Mouse (Mus musculus) CH12.LX (cell line): ENCODE results near the gene Zfp629. TPM values are rescaled to one million over a fixed set of nuclear protein-coding genes. Genes with fewer than 3 reads are reported as not detected.

Experiments
- DNase-seq: peaks from one replicate; pipeline ENCODE4 v3.0.0-alpha.2; 2013; ENCODE audit errors: extremely low read depth
- H3K27ac ChIP-seq: 2 replicates; pipeline ENCODE4 v1.5.1; 2012; ENCODE audit warnings: low read depth, mild to moderate bottlenecking, control low read depth, moderate library complexity; ENCODE audit not compliant: insufficient read depth
- H3K27me3 ChIP-seq: replicated peaks from 2 replicates; pipeline ENCODE3; 2012; ENCODE audit warnings: inconsistent platforms
- H3K36me3 ChIP-seq, 2 experiments: replicated peaks in 1 of 2; 2 replicates each; pipeline versions ENCODE3 to v1.6.1; 2012; ENCODE audit warnings: inconsistent platforms in 1 of 2, low read length in 1 of 2, mild to moderate bottlenecking in 1 of 2, mixed read lengths in 1 of 2, moderate library complexity in 1 of 2; ENCODE audit not compliant: control insufficient read depth in 1 of 2, insufficient read depth in 1 of 2
- H3K4me1 ChIP-seq, 2 experiments: 2 replicates each; pipeline ENCODE4 v1.6.1; 2012; ENCODE audit warnings: inconsistent platforms in 1 of 2, moderate library complexity in 1 of 2; ENCODE audit not compliant: insufficient read depth in 2 of 2, control insufficient read depth in 1 of 2
- H3K4me2 ChIP-seq: 2 replicates; pipeline ENCODE4 v1.6.1; 2012; ENCODE audit warnings: low read depth, mild to moderate bottlenecking, control low read depth; ENCODE audit not compliant: poor library complexity, insufficient read depth, severe bottlenecking
- H3K4me3 ChIP-seq, 3 experiments: fragments of 150-350 bp in 1 of 3; sonication (generic) in 1 of 3; replicated peaks in 1 of 3; 2 replicates each; pipeline versions ENCODE3 to v1.5.1; 2011 to 2012; ENCODE audit warnings: low read depth in 2 of 3, low read length in 2 of 3, mild to moderate bottlenecking in 2 of 3, moderate library complexity in 2 of 3, control low read depth in 1 of 3, improper control_type of control experiment in 1 of 3, inconsistent platforms in 1 of 3, mixed read lengths in 1 of 3; ENCODE audit not compliant: poor library complexity in 1 of 3
- H3K79me2 ChIP-seq: replicated peaks from 2 replicates; pipeline ENCODE4 v1.6.1; 2012; ENCODE audit warnings: mild to moderate bottlenecking, moderate library complexity; ENCODE audit not compliant: control insufficient read depth, poor library complexity, insufficient read depth, severe bottlenecking; ENCODE audit errors: extremely low read depth
- H3K9ac ChIP-seq: 2 replicates; pipeline ENCODE4 v1.6.1; 2012; ENCODE audit warnings: low read depth, mild to moderate bottlenecking, control low read depth, moderate library complexity; ENCODE audit not compliant: insufficient read depth
- H3K9me3 ChIP-seq: replicated peaks from 2 replicates; pipeline ENCODE3; 2012; ENCODE audit warnings: low read length, inconsistent platforms, mixed read lengths
- CHD2 ChIP-seq: IDR thresholded peaks from 2 replicates; pipeline ENCODE4 v1.6.1; 2011; ENCODE audit warnings: low read length, improper control_type of control experiment
- E2F4 ChIP-seq: IDR thresholded peaks from 2 replicates; pipeline ENCODE4 v1.6.1; 2011; ENCODE audit warnings: low read depth, low read length, improper control_type of control experiment; ENCODE audit not compliant: insufficient replicate concordance
- ELF1 ChIP-seq: IDR thresholded peaks from 2 replicates; pipeline ENCODE4 v1.6.1; 2014; ENCODE audit warnings: low read depth, mild to moderate bottlenecking, inconsistent platforms, low read length, improper control_type of control experiment
- IRF4 ChIP-seq: IDR thresholded peaks from 2 replicates; pipeline ENCODE4 v1.6.1; 2014; ENCODE audit warnings: low read depth, mild to moderate bottlenecking, inconsistent platforms, low read length, improper control_type of control experiment
- JUN ChIP-seq: IDR thresholded peaks from 2 replicates; pipeline ENCODE4 v1.6.1; 2011; ENCODE audit warnings: low read depth, mild to moderate bottlenecking, low read length, improper control_type of control experiment, moderate library complexity; ENCODE audit not compliant: insufficient read depth
- KAT2A ChIP-seq: IDR thresholded peaks from 2 replicates; pipeline ENCODE4 v1.6.1; 2012; ENCODE audit warnings: low read length, improper control_type of control experiment, inconsistent platforms; ENCODE audit not compliant: insufficient replicate concordance
- MAFK ChIP-seq: IDR thresholded peaks from 2 replicates; pipeline ENCODE4 v1.6.1; 2011; ENCODE audit warnings: low read length, improper control_type of control experiment; ENCODE audit not compliant: insufficient replicate concordance
- MAX ChIP-seq: IDR thresholded peaks from 2 replicates; pipeline ENCODE4 v1.6.1; 2011; ENCODE audit warnings: low read length, improper control_type of control experiment
- MAZ ChIP-seq: IDR thresholded peaks from 2 replicates; pipeline ENCODE4 v1.6.1; 2012; ENCODE audit warnings: low read depth, mild to moderate bottlenecking, inconsistent platforms, low read length, improper control_type of control experiment, moderate library complexity
- MYC ChIP-seq: IDR thresholded peaks from 2 replicates; pipeline ENCODE4 v1.6.1; 2011; ENCODE audit warnings: low read depth, mild to moderate bottlenecking, improper control_type of control experiment, low read length
- NELFE ChIP-seq: IDR thresholded peaks from 2 replicates; pipeline ENCODE4 v1.6.1; 2011; ENCODE audit warnings: low read depth, low read length, improper control_type of control experiment
- POLR2AphosphoS2 ChIP-seq: IDR thresholded peaks from 2 replicates; pipeline ENCODE4 v1.6.1; 2011; ENCODE audit warnings: low read depth, low read length, improper control_type of control experiment
- RAD21 ChIP-seq: IDR thresholded peaks from 2 replicates; pipeline ENCODE4 v1.6.1; 2011; ENCODE audit warnings: low read depth, mild to moderate bottlenecking, low read length, improper control_type of control experiment, moderate library complexity
- RCOR1 ChIP-seq: conservative IDR thresholded peaks from 2 replicates; pipeline ENCODE4 v1.6.1; 2012; ENCODE audit warnings: low read depth, mild to moderate bottlenecking, inconsistent platforms, low read length, improper control_type of control experiment
- ZC3H11A ChIP-seq: IDR thresholded peaks from 2 replicates; pipeline ENCODE4 v1.6.1; 2012; ENCODE audit warnings: low read depth, mild to moderate bottlenecking, inconsistent platforms, low read length, improper control_type of control experiment
- ZKSCAN1 ChIP-seq: IDR thresholded peaks from 2 replicates; pipeline ENCODE4 v1.6.1; 2012; ENCODE audit warnings: low read depth, inconsistent platforms, low read length, improper control_type of control experiment, borderline replicate concordance
- dilution Hi-C: fragments of 300-500 bp; cut with MboI; formaldehyde crosslinking; loops from 2 replicates; pipeline ENCODE4 v1.14.3; 2020; ENCODE audit warnings: low sequenced_read_pairs; ENCODE audit not compliant: extremely low pct_unique_long_range_greater_than_20kb, extremely low pct_ligation_motif_present
- in situ Hi-C: fragments of 300-500 bp; cut with MboI; formaldehyde crosslinking; loops from 3 replicates; pipeline ENCODE4 v1.14.3; 2019; ENCODE audit warnings: low sequenced_read_pairs, low pct_ligation_motif_present, low pct_unique_long_range_greater_than_20kb, mixed read lengths
- polyA plus RNA-seq: library from polyadenylated mRNA; unstranded; fragments of >175 nt; gene quantifications from 2 replicates; pipeline ENCODE4 v1.2.1, GENCODE M21; 2012; ENCODE audit warnings: low read depth; ENCODE audit not compliant: insufficient read length
- total RNA-seq, 2 experiments: library from RNA; depleted of rRNA; stranded (reverse); fragments of 300-350 nt in 1 of 2; fragments of >200 nt in 1 of 2; gene quantifications; 2 replicates each; pipeline ENCODE4 v1.2.3; 2012 to 2014

Zfp629 gene
- total and polyA plus RNA-seq, 3 experiments, result 0.38 to 3.2 (median 0.94) TPM

DNA sequence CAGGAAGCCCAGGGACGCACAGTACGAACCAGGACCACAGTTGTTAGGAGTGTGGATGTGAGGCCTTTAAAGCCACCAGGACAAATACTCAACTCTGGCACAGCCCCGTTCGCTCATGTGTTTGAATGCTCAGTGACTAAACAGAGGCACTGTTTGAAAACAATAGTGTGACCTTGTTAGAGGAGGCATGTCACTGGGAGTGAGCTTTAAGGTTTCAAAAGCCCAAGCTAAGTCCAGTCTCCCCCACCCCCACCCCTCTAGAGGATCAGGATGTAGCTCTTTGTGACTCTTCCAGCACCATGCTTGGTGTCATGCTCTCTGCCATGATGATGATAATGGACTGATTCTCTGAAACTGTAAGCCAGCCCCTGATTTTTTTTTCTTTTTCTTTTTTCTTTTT, 15.8 kb upstream of the Zfp629 start:
- Histone ChIP-seq H3K9ac (no peak overlapping the region), H3K4me2 (no peak overlapping the region), H3K36me3 (no peaks in the 10 kb centered on the region), H3K4me3 (no peak overlapping the region), H3K27me3 (no peaks in the 10 kb centered on the region), H3K4me1 (no peaks in the 10 kb centered on the region), H3K79me2 (no peaks in the 10 kb centered on the region), H3K9me3 (no peaks in the 10 kb centered on the region), H3K27ac (no peak overlapping the region)
- no peak for DNase-seq
- in situ Hi-C loops (no loop called here), dilution Hi-C loops (no loop called here)
- TF ChIP-seq MAZ, result no peak

GRCm38 (mm10) chr7:127628646-127629045, 13.0 kb upstream of the Zfp629 start:
- no peak for DNase-seq
- no peaks in the 10 kb centered on the region for H3K36me3 ChIP-seq
- in situ Hi-C loops, result no loop called here
- H3K27me3 ChIP-seq, result no peaks in the 10 kb centered on the region
- H3K9me3 ChIP-seq, result peaks cover 2% of the 10 kb centered on the region
- H3K27ac ChIP-seq, result no peak overlapping the region
- no peaks in the 10 kb centered on the region for H3K4me1 ChIP-seq
- no peaks in the 10 kb centered on the region for H3K79me2 ChIP-seq
- H3K9ac ChIP-seq, result no peak overlapping the region
- no peak for TF ChIP-seq CHD2
- no peak for TF ChIP-seq IRF4
- TF ChIP-seq RAD21, result no peak
- TF ChIP-seq E2F4, result no peak
- no peak for TF ChIP-seq ZC3H11A
- TF ChIP-seq MAX, result no peak
- no peak for TF ChIP-seq ZKSCAN1
- TF ChIP-seq RCOR1, result no peak
- no peak for TF ChIP-seq MAFK
- no peak for TF ChIP-seq KAT2A
- TF ChIP-seq POLR2AphosphoS2, result no peak
- TF ChIP-seq, all 38 proteins: peak for 0
- H3K4me2 ChIP-seq, result no peak overlapping the region
- dilution Hi-C loops, result no loop called here
- H3K4me3 ChIP-seq, result no peak overlapping the region

DNA sequence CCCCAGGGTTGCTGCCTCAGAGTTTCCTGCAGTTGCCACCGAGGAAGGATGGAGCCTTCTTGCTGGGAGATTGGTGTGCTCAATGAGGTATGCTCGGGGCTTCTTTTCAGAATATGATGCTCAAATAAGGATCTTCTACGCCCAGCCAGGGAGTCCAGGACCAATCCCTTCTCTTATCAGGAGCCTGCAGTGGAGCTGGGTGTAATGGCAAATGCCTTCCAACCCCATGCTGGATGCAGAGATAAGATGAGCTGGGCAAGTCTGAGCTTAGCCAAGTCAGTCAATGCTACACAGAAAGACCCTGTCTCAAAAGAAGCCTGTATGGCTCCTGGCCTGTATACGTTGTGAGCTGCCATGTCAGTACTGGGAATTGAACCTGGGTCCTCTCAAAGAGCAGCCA, 10.9 kb upstream of the Zfp629 start:
- no peaks in the 10 kb centered on the region for H3K4me1 ChIP-seq
- no peak overlapping the region for H3K4me3 ChIP-seq
- H3K9ac ChIP-seq, result no peak overlapping the region
- H3K36me3 ChIP-seq, result no peaks in the 10 kb centered on the region
- no peaks in the 10 kb centered on the region for H3K79me2 ChIP-seq
- H3K9me3 ChIP-seq, result peaks cover 2% of the 10 kb centered on the region
- H3K27ac ChIP-seq, result no peak overlapping the region
- dilution Hi-C loops (no loop called here), in situ Hi-C loops (no loop called here)
- no peak for DNase-seq
- no peak overlapping the region for H3K4me2 ChIP-seq
- no peak for TF ChIP-seq MYC
- no peak for TF ChIP-seq MAX
- TF ChIP-seq JUN, result no peak
- no peak for TF ChIP-seq ELF1
- no peak for TF ChIP-seq NELFE
- TF ChIP-seq RCOR1, result no peak
- no peak for TF ChIP-seq ZC3H11A
- H3K27me3 ChIP-seq, result no peaks in the 10 kb centered on the region
